Mouse (Mus musculus): Measurements from ENCODE around the gene Ppm1h. TPM values are rescaled to one million over a fixed set of nuclear protein-coding genes. Genes with fewer than 3 reads are reported as not detected.

Ppm1h gene
- polyA plus RNA-seq, 1 experiment from 2014 or later = 11.5 TPM

- no peaks in the 10 kb centered on the region for H3K4me1 ChIP-seq (ENCODE audit: control insufficient read depth, insufficient read depth, low read length)
- 39% methylated on average over 7 of the region's 7 CpGs for WGBS
- no peaks in the 10 kb centered on the region for H3K27me3 ChIP-seq (ENCODE audit: control insufficient read depth, insufficient read depth, low read length)
- H3K4me3 ChIP-seq (ENCODE audit: low read depth, low read length) = no peak overlapping the region
- H3K36me3 ChIP-seq (ENCODE audit: control insufficient read depth, insufficient read depth, low read length) = no peaks in the 10 kb centered on the region
- H3K9me3 ChIP-seq (ENCODE audit: control insufficient read depth, low read depth, low read length) = peaks cover 5% of the 10 kb centered on the region; the same call in 1 of the 2 replicates
- H3K9ac ChIP-seq (replicated peaks; ENCODE audit: low read depth, low read length) = no peak overlapping the region
- ATAC-seq (ENCODE audit: insufficient number of reproducible peaks, insufficient read depth, low FRiP score, low read depth) = no peak
- no peak overlapping the region for H3K4me2 ChIP-seq (replicated peaks; ENCODE audit: low read depth, low read length)
- H3K27ac ChIP-seq (ENCODE audit: low read length) = no peak overlapping the region
Measured at GRCm38 (mm10) chr10:122845471-122845870, 166.9 kb downstream of the Ppm1h start.

GRCm38 (mm10) chr10:122846476-122846875 lies 167.9 kb downstream of the Ppm1h start:
- Histone ChIP-seq H3K4me1 (ENCODE audit: control insufficient read depth, insufficient read depth, low read length) (no peaks in the 10 kb centered on the region), H3K4me2 (replicated peaks; ENCODE audit: low read depth, low read length) (no peak overlapping the region), H3K36me3 (ENCODE audit: control insufficient read depth, insufficient read depth, low read length) (no peaks in the 10 kb centered on the region), H3K9me3 (ENCODE audit: control insufficient read depth, low read depth, low read length) (no peaks in the 10 kb centered on the region), H3K27ac (ENCODE audit: low read length) (no peak overlapping the region), H3K9ac (replicated peaks; ENCODE audit: low read depth, low read length) (no peak overlapping the region), H3K27me3 (ENCODE audit: control insufficient read depth, insufficient read depth, low read length) (no peaks in the 10 kb centered on the region), H3K4me3 (ENCODE audit: low read depth, low read length) (no peak overlapping the region)
- ATAC-seq (ENCODE audit: insufficient number of reproducible peaks, insufficient read depth, low FRiP score, low read depth) = no peak
- 93% methylated on average over 1 of the region's 1 CpGs for WGBS

- Histone ChIP-seq H3K4me2 (replicated peaks; ENCODE audit: low read depth, low read length) (no peak overlapping the region), H3K27ac (ENCODE audit: low read length) (no peak overlapping the region), H3K4me3 (ENCODE audit: low read depth, low read length) (no peak overlapping the region), H3K27me3 (ENCODE audit: control insufficient read depth, insufficient read depth, low read length) (no peaks in the 10 kb centered on the region), H3K4me1 (ENCODE audit: control insufficient read depth, insufficient read depth, low read length) (no peaks in the 10 kb centered on the region), H3K9ac (replicated peaks; ENCODE audit: low read depth, low read length) (no peak overlapping the region), H3K9me3 (ENCODE audit: control insufficient read depth, low read depth, low read length) (no peaks in the 10 kb centered on the region), H3K36me3 (ENCODE audit: control insufficient read depth, insufficient read depth, low read length) (no peaks in the 10 kb centered on the region)
- no peak for ATAC-seq (ENCODE audit: insufficient number of reproducible peaks, insufficient read depth, low FRiP score, low read depth)
- 74% methylated on average over 2 of the region's 2 CpGs for WGBS
Measured at GRCm38 (mm10) chr10:122848020-122848457, 169.5 kb downstream of the Ppm1h start.

GRCm38 (mm10) chr10:122851267-122852160 lies 173.0 kb downstream of the Ppm1h start:
- H3K27me3 ChIP-seq (ENCODE audit: control insufficient read depth, insufficient read depth, low read length) = no peaks in the 10 kb centered on the region
- 85% methylated on average over 16 of the region's 16 CpGs for WGBS
- no peak overlapping the region for H3K9ac ChIP-seq (replicated peaks; ENCODE audit: low read depth, low read length)
- H3K4me3 ChIP-seq (ENCODE audit: low read depth, low read length) = no peak overlapping the region
- H3K36me3 ChIP-seq (ENCODE audit: control insufficient read depth, insufficient read depth, low read length) = no peaks in the 10 kb centered on the region
- no peak overlapping the region for H3K27ac ChIP-seq (ENCODE audit: low read length)
- H3K9me3 ChIP-seq (ENCODE audit: control insufficient read depth, low read depth, low read length) = no peaks in the 10 kb centered on the region
- H3K4me1 ChIP-seq (ENCODE audit: control insufficient read depth, insufficient read depth, low read length) = 0 out of 2 replicates have a peak, but pooled peaks cover 5% of the 10 kb centered on the region
- no peak overlapping the region for H3K4me2 ChIP-seq (replicated peaks; ENCODE audit: low read depth, low read length)
- no peak for ATAC-seq (ENCODE audit: insufficient number of reproducible peaks, insufficient read depth, low FRiP score, low read depth)

GRCm38 (mm10) chr10:122854571-122854970 lies 176.0 kb downstream of the Ppm1h start:
- no peaks in the 10 kb centered on the region for H3K27me3 ChIP-seq (ENCODE audit: control insufficient read depth, insufficient read depth, low read length)
- no peak overlapping the region for H3K9ac ChIP-seq (replicated peaks; ENCODE audit: low read depth, low read length)
- no peak overlapping the region for H3K4me2 ChIP-seq (replicated peaks; ENCODE audit: low read depth, low read length)
- peaks cover 9% of the 10 kb centered on the region; the same call in 1 of the 2 replicates for H3K4me1 ChIP-seq (ENCODE audit: control insufficient read depth, insufficient read depth, low read length)
- H3K4me3 ChIP-seq (ENCODE audit: low read depth, low read length) = no peak overlapping the region
- no peaks in the 10 kb centered on the region for H3K36me3 ChIP-seq (ENCODE audit: control insufficient read depth, insufficient read depth, low read length)
- no peaks in the 10 kb centered on the region for H3K9me3 ChIP-seq (ENCODE audit: control insufficient read depth, low read depth, low read length)
- H3K27ac ChIP-seq (ENCODE audit: low read length) = no peak overlapping the region
- 51% methylated on average over 6 of the region's 6 CpGs for WGBS
- no peak for ATAC-seq (ENCODE audit: insufficient number of reproducible peaks, insufficient read depth, low FRiP score, low read depth)

GRCm38 (mm10) chr10:122855149-122855548 lies 176.6 kb downstream of the Ppm1h start:
- 52% methylated on average over 4 of the region's 4 CpGs for WGBS
- Histone ChIP-seq H3K27me3 (ENCODE audit: control insufficient read depth, insufficient read depth, low read length) (no peaks in the 10 kb centered on the region), H3K4me1 (ENCODE audit: control insufficient read depth, insufficient read depth, low read length) (peaks cover 14% of the 10 kb centered on the region; the same call in 1 of the 2 replicates), H3K36me3 (ENCODE audit: control insufficient read depth, insufficient read depth, low read length) (no peaks in the 10 kb centered on the region), H3K4me2 (replicated peaks; ENCODE audit: low read depth, low read length) (no peak overlapping the region), H3K4me3 (ENCODE audit: low read depth, low read length) (no peak overlapping the region), H3K27ac (ENCODE audit: low read length) (no peak overlapping the region), H3K9ac (replicated peaks; ENCODE audit: low read depth, low read length) (no peak overlapping the region), H3K9me3 (ENCODE audit: control insufficient read depth, low read depth, low read length) (no peaks in the 10 kb centered on the region)
- no peak for ATAC-seq (ENCODE audit: insufficient number of reproducible peaks, insufficient read depth, low FRiP score, low read depth)

- peaks cover 15% of the 10 kb centered on the region; the same call in 1 of the 2 replicates for H3K4me1 ChIP-seq (ENCODE audit: control insufficient read depth, insufficient read depth, low read length)
- no peaks in the 10 kb centered on the region for H3K27me3 ChIP-seq (ENCODE audit: control insufficient read depth, insufficient read depth, low read length)
- WGBS = 70% methylated on average over 17 of the region's 17 CpGs
- no peak for ATAC-seq (ENCODE audit: insufficient number of reproducible peaks, insufficient read depth, low FRiP score, low read depth)
- H3K27ac ChIP-seq (ENCODE audit: low read length) = no peak overlapping the region; the same call in 1 of the 2 replicates
- H3K9me3 ChIP-seq (ENCODE audit: control insufficient read depth, low read depth, low read length) = no peaks in the 10 kb centered on the region
- H3K36me3 ChIP-seq (ENCODE audit: control insufficient read depth, insufficient read depth, low read length) = no peaks in the 10 kb centered on the region
- H3K9ac ChIP-seq (replicated peaks; ENCODE audit: low read depth, low read length) = no peak overlapping the region
- no peak overlapping the region for H3K4me2 ChIP-seq (replicated peaks; ENCODE audit: low read depth, low read length)
- no peak overlapping the region for H3K4me3 ChIP-seq (ENCODE audit: low read depth, low read length)
Measured at GRCm38 (mm10) chr10:122856040-122856764, 177.6 kb downstream of the Ppm1h start.

- Histone ChIP-seq H3K9me3 (ENCODE audit: control insufficient read depth, low read depth, low read length) (no peaks in the 10 kb centered on the region), H3K4me3 (ENCODE audit: low read depth, low read length) (no peak overlapping the region), H3K27ac (ENCODE audit: low read length) (no peak overlapping the region), H3K4me2 (replicated peaks; ENCODE audit: low read depth, low read length) (no peak overlapping the region), H3K27me3 (ENCODE audit: control insufficient read depth, insufficient read depth, low read length) (no peaks in the 10 kb centered on the region), H3K9ac (replicated peaks; ENCODE audit: low read depth, low read length) (no peak overlapping the region), H3K36me3 (ENCODE audit: control insufficient read depth, insufficient read depth, low read length) (no peaks in the 10 kb centered on the region), H3K4me1 (ENCODE audit: control insufficient read depth, insufficient read depth, low read length) (peaks cover 18% of the 10 kb centered on the region; the same call in 1 of the 2 replicates)
- ATAC-seq (ENCODE audit: insufficient number of reproducible peaks, insufficient read depth, low FRiP score, low read depth) = no peak
- WGBS = 89% methylated on average over 15 of the region's 15 CpGs
Measured at GRCm38 (mm10) chr10:122857155-122857554, 178.6 kb downstream of the Ppm1h start.
